Mouse (Mus musculus) midbrain, postnatal 0 days (tissue): ENCODE results near the gene Abcg5. TPM values are rescaled to one million over a fixed set of nuclear protein-coding genes. Genes with fewer than 3 reads are reported as not detected.

Source experiments
- ATAC-seq: fragments of 200-750 bp; cut with Nextera tagmentation; 2 replicates; pipeline ENCODE4 v1.8.0; 2017; ENCODE audit warnings: moderate number of reproducible peaks, mild to moderate bottlenecking, moderate TSS enrichment, moderate library complexity; ENCODE audit not compliant: low FRiP score
- DNase-seq: peaks from one replicate; pipeline ENCODE4 v3.0.0-alpha.2; 2015; ENCODE audit warnings: low spot score
- H3K27ac ChIP-seq: fragments of 300-500 bp; sonication (generic); 2 replicates; pipeline ENCODE4 v1.5.1; 2014; ENCODE audit warnings: low read depth, mild to moderate bottlenecking, low read length, mixed read lengths
- H3K27me3 ChIP-seq: fragments of 300-500 bp; sonication (generic); 2 replicates; pipeline ENCODE4 v1.6.1; 2014; ENCODE audit warnings: low read length, control low read depth, mixed read lengths; ENCODE audit not compliant: insufficient read depth
- H3K36me3 ChIP-seq: fragments of 300-500 bp; sonication (generic); 2 replicates; pipeline ENCODE4 v1.6.1; 2014; ENCODE audit warnings: low read length, control low read depth, mixed read lengths; ENCODE audit not compliant: insufficient read depth
- H3K4me1 ChIP-seq: fragments of 300-500 bp; sonication (generic); 2 replicates; pipeline ENCODE4 v1.6.1; 2014; ENCODE audit warnings: mild to moderate bottlenecking, control low read depth, antibody characterized with exemption, low read length, mixed read lengths; ENCODE audit not compliant: insufficient read depth
- H3K4me2 ChIP-seq: fragments of 300-500 bp; sonication (generic); 2 replicates; pipeline ENCODE4 v1.6.1; 2014; ENCODE audit warnings: low read depth, mild to moderate bottlenecking, low read length, mixed read lengths; ENCODE audit not compliant: poor library complexity, severe bottlenecking
- H3K4me3 ChIP-seq: fragments of 300-500 bp; sonication (generic); 2 replicates; pipeline ENCODE4 v1.5.1; 2014; ENCODE audit warnings: low read depth, mild to moderate bottlenecking, low read length, moderate library complexity
- H3K9ac ChIP-seq: fragments of 300-500 bp; sonication (generic); replicated peaks from 2 replicates; pipeline ENCODE4 v1.6.1; 2014; ENCODE audit warnings: mild to moderate bottlenecking, low read length, moderate library complexity, mixed read lengths; ENCODE audit not compliant: poor library complexity, severe bottlenecking
- H3K9me3 ChIP-seq: fragments of 300-500 bp; sonication (generic); 2 replicates; pipeline ENCODE4 v1.6.1; 2016; ENCODE audit warnings: low read length, control low read depth
- CTCF ChIP-seq: IDR thresholded peaks from 2 replicates; pipeline ENCODE4 v1.5.1; 2016; ENCODE audit warnings: antibody characterized with exemption, mild to moderate bottlenecking
- WGBS: fragments of 180-500 bp; shearing (Covaris S2); extraction: QIAGEN DNeasy Blood & Tissue Kit; methylation state at CpG from one replicate; pipeline ENCODE4 v1.1.7; 2014; 5-methylcytosine and 5-hydroxymethylcytosine counted together
- polyA plus RNA-seq: library from polyadenylated mRNA; unstranded; fragments of >200 nt; fragmentation: Nextera tagmentation; extraction: Ambion mirVana; gene quantifications from 2 replicates; pipeline ENCODE4 v1.2.1, GENCODE M21; 2015
- total RNA-seq: library from RNA; depleted of rRNA; stranded (reverse); fragments of >200 nt; gene quantifications from 2 replicates; pipeline ENCODE4 v1.2.3, GENCODE M21; 2014

The Abcg5 gene
- total and polyA plus RNA-seq, 2 experiments from 2014 or later = 1.3 to 2.9 TPM

DNA sequence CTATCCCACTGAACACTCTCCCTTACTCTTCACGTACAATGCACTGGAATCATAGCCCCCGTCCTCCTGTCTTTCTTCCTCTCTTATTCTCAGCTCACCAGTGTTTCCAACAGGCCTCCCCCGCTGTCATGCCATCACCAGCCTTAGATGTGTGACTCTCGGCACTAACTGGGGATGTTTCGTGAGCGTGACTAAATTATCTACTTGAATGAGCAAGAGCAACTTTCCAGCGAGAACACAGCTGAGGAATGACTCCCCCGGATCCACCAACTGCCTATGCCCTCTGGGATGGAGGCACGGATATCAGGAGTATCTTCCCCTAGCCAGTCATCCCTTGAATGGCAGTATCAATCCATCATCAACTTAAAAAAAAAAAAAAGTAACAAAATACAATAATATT is 41.2 kb upstream of the Abcg5 start:
- Histone ChIP-seq H3K9ac (no peak overlapping the region), H3K27me3 (no peaks in the 10 kb centered on the region), H3K4me3 (no peak overlapping the region), H3K4me1 (no peaks in the 10 kb centered on the region), H3K36me3 (peaks cover 30% of the 10 kb centered on the region), H3K9me3 (no peaks in the 10 kb centered on the region), H3K4me2 (no peak overlapping the region), H3K27ac (no peak overlapping the region)
- 60% methylated on average over 9 of the region's 9 CpGs for WGBS
- TF ChIP-seq CTCF = no peak
- ATAC-seq (no peak), DNase-seq (no peak)

DNA sequence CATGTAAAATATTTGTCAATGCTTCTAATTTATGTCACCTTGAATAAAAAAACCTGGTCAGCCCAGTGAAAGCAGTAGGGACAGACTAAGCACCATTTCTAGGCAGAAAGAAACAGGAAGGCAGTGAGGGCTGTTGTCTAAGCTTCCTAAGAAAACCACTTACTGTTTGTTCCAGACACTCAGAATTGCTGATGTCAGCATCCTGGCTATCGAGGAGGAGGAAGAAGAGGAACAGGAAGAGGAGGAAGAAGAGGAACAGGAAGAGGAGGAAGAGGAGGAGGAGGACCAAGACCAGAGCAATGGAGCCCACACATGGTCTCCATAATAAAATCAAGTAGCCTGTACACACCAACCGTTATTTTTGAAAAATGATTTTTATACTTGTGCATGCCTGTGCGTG is 36.3 kb upstream of the Abcg5 start:
- Histone ChIP-seq H3K4me1 (no peaks in the 10 kb centered on the region), H3K36me3 (peaks cover 12% of the 10 kb centered on the region; the same call in 1 of the 2 replicates), H3K27me3 (no peaks in the 10 kb centered on the region), H3K9ac (no peak overlapping the region), H3K4me3 (no peak overlapping the region), H3K4me2 (no peak overlapping the region), H3K9me3 (no peaks in the 10 kb centered on the region), H3K27ac (no peak overlapping the region)
- no peak for TF ChIP-seq CTCF
- 86% methylated on average over 3 of the region's 3 CpGs for WGBS
- DNase-seq (no peak), ATAC-seq (no peak)

GRCm38 (mm10) chr17:84717416-84717815 is 34.6 kb upstream of the Abcg5 start:
- H3K27me3 ChIP-seq = no peaks in the 10 kb centered on the region
- no peak overlapping the region for H3K4me2 ChIP-seq
- no peak overlapping the region for H3K9ac ChIP-seq
- peaks cover 12% of the 10 kb centered on the region; the same call in 1 of the 2 replicates for H3K36me3 ChIP-seq
- H3K4me3 ChIP-seq = no peak overlapping the region
- H3K27ac ChIP-seq = no peak overlapping the region
- 88% methylated on average over 5 of the region's 5 CpGs for WGBS
- TF ChIP-seq CTCF = no peak
- H3K9me3 ChIP-seq = no peaks in the 10 kb centered on the region
- no peaks in the 10 kb centered on the region for H3K4me1 ChIP-seq
- DNase-seq (no peak), ATAC-seq (no peak)

GRCm38 (mm10) chr17:84716252-84716872 is 33.6 kb upstream of the Abcg5 start:
- no peaks in the 10 kb centered on the region for H3K27me3 ChIP-seq
- H3K9me3 ChIP-seq = no peaks in the 10 kb centered on the region
- H3K4me3 ChIP-seq = no peak overlapping the region
- no peaks in the 10 kb centered on the region for H3K4me1 ChIP-seq
- 47% methylated on average over 16 of the region's 16 CpGs for WGBS
- ATAC-seq = no peak
- H3K9ac ChIP-seq = no peak overlapping the region
- H3K27ac ChIP-seq = no peak overlapping the region
- no peak for TF ChIP-seq CTCF
- peaks cover 6% of the 10 kb centered on the region; the same call in 1 of the 2 replicates for H3K36me3 ChIP-seq
- no peak for DNase-seq
- no peak overlapping the region for H3K4me2 ChIP-seq

DNA sequence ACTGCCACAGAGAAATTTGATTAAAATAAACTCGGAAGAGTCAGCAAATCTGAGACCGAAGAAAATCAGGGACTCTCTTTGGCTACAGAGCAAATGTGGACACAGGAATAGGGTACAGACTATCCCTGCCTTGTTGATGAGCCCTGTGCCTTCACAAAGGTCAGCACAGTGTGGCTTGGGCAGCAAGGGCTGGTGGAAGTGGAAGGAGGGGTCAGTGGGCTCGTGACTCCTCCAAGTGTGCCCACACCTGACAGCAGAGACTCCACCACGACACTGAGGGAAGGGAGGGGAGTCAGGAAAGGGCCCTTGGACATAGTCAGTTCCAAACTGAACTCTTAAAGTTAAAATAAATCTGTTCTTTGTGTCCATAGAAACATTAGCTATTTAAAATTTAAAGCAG is 32.1 kb upstream of the Abcg5 start:
- no peaks in the 10 kb centered on the region for H3K4me1 ChIP-seq
- H3K27me3 ChIP-seq = no peaks in the 10 kb centered on the region
- no peaks in the 10 kb centered on the region for H3K9me3 ChIP-seq
- H3K36me3 ChIP-seq = peaks cover 7% of the 10 kb centered on the region
- ATAC-seq = no peak
- no peak overlapping the region for H3K4me2 ChIP-seq
- no peak overlapping the region for H3K4me3 ChIP-seq
- DNase-seq = no peak
- H3K9ac ChIP-seq = no peak overlapping the region
- H3K27ac ChIP-seq = no peak overlapping the region
- no peak for TF ChIP-seq CTCF
- WGBS = 54% methylated on average over 4 of the region's 4 CpGs

GRCm38 (mm10) chr17:84713563-84714164 is 30.9 kb upstream of the Abcg5 start:
- WGBS = 72% methylated on average over 18 of the region's 18 CpGs
- Histone ChIP-seq H3K4me3 (no peak overlapping the region), H3K36me3 (peaks cover 7% of the 10 kb centered on the region), H3K9me3 (no peaks in the 10 kb centered on the region), H3K4me2 (no peak overlapping the region), H3K9ac (no peak overlapping the region), H3K4me1 (peaks cover 2% of the 10 kb centered on the region; the same call in 1 of the 2 replicates), H3K27me3 (no peaks in the 10 kb centered on the region), H3K27ac (no peak overlapping the region)
- no peak for TF ChIP-seq CTCF
- ATAC-seq (no peak), DNase-seq (no peak)
